Mouse (Mus musculus) lung, postnatal 0 days (tissue): ENCODE data around the gene Hnrnpm. TPM values are rescaled to one million over a fixed set of nuclear protein-coding genes. Genes with fewer than 3 reads are reported as not detected.

Experiments used
- ATAC-seq: fragments of 200-750 bp; cut with Nextera tagmentation; 2 replicates; pipeline ENCODE4 v1.8.0; 2017; ENCODE audit warnings: moderate library complexity
- DNase-seq: peaks from one replicate; pipeline ENCODE4 v3.0.0-alpha.2; 2016; ENCODE audit warnings: low spot score
- H3K27ac ChIP-seq: fragments of 300-500 bp; sonication (generic); 2 replicates; pipeline ENCODE4 v1.5.1; 2014; ENCODE audit warnings: antibody characterized with exemption, mild to moderate bottlenecking, low read length, mixed read lengths
- H3K27me3 ChIP-seq: fragments of 300-500 bp; sonication (generic); replicated peaks from 2 replicates; pipeline ENCODE4 v1.6.1; 2014; ENCODE audit warnings: low read length, mixed read lengths; ENCODE audit not compliant: insufficient read depth
- H3K36me3 ChIP-seq: fragments of 300-500 bp; sonication (generic); 2 replicates; pipeline ENCODE4 v1.6.1; 2014; ENCODE audit warnings: low read length, mixed read lengths; ENCODE audit not compliant: insufficient read depth
- H3K4me1 ChIP-seq: fragments of 300-500 bp; sonication (generic); 2 replicates; pipeline ENCODE4 v1.6.1; 2014; ENCODE audit warnings: antibody characterized with exemption, low read depth, low read length, mixed read lengths; ENCODE audit not compliant: insufficient read depth
- H3K4me2 ChIP-seq: fragments of 300-500 bp; sonication (generic); replicated peaks from 2 replicates; pipeline ENCODE4 v1.6.1; 2014; ENCODE audit warnings: low read depth, mild to moderate bottlenecking, low read length, moderate library complexity, mixed read lengths
- H3K4me3 ChIP-seq: fragments of 300-500 bp; sonication (generic); 2 replicates; pipeline ENCODE4 v1.5.1; 2014; ENCODE audit warnings: low read depth, low read length
- H3K9ac ChIP-seq: fragments of 300-500 bp; sonication (generic); replicated peaks from 2 replicates; pipeline ENCODE4 v1.6.1; 2014; ENCODE audit warnings: low read depth, mild to moderate bottlenecking
- H3K9me3 ChIP-seq: fragments of 300-500 bp; sonication (generic); 2 replicates; pipeline ENCODE4 v1.6.1; 2016; ENCODE audit warnings: low read length, mixed read lengths
- CTCF ChIP-seq: IDR thresholded peaks from 2 replicates; pipeline ENCODE4 v1.5.1; 2016; ENCODE audit warnings: antibody characterized with exemption, mild to moderate bottlenecking
- EP300 ChIP-seq: IDR thresholded peaks from 2 replicates; pipeline ENCODE4 v1.6.1; 2016; ENCODE audit warnings: antibody characterized with exemption, mild to moderate bottlenecking, control low read depth
- WGBS: fragments of 180-500 bp; shearing (Covaris S2); extraction: QIAGEN DNeasy Blood & Tissue Kit; methylation state at CpG from one replicate; pipeline ENCODE4 v1.1.7; 2014; 5-methylcytosine and 5-hydroxymethylcytosine counted together
- polyA plus RNA-seq: library from polyadenylated mRNA; unstranded; fragments of >200 nt; fragmentation: Nextera tagmentation; extraction: Ambion mirVana; gene quantifications from 2 replicates; pipeline ENCODE4 v1.2.1, GENCODE M21; 2015

The Hnrnpm gene
- polyA plus RNA-seq, 1 experiment from 2014 or later, result 112 TPM

DNA sequence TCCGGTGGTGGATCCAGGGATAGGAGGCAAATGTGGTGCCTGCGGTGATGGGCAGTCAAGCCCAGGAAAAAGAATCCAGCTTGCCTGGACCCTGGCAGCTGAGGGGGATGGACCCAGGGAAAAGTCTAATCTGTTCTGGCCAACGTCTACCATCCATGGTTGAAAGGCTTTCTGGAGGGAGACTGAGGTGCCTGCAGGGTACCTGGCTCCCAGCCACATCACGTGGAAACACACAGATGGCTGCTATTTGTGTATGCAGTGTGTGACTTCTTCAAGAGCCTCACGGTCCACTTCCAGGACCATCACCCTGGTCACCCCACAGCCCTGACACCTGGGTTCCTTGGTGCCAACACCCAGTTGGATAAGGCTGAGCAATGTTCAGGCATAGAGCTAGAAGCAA lies 54.9 kb downstream of the Hnrnpm start:
- Histone ChIP-seq H3K9me3 (no peaks in the 10 kb centered on the region), H3K4me1 (peaks cover 6% of the 10 kb centered on the region; the same call in 1 of the 2 replicates), H3K4me2 (no peak overlapping the region), H3K9ac (no peak overlapping the region), H3K27ac (no peak overlapping the region), H3K36me3 (no peaks in the 10 kb centered on the region; the same call in 1 of the 2 replicates), H3K27me3 (no peaks in the 10 kb centered on the region), H3K4me3 (no peak overlapping the region)
- ATAC-seq (no peak), DNase-seq (no peak)
- WGBS, result 77% methylated on average over 5 of the region's 5 CpGs
- TF ChIP-seq CTCF (no peak), EP300 (no peak)

DNA sequence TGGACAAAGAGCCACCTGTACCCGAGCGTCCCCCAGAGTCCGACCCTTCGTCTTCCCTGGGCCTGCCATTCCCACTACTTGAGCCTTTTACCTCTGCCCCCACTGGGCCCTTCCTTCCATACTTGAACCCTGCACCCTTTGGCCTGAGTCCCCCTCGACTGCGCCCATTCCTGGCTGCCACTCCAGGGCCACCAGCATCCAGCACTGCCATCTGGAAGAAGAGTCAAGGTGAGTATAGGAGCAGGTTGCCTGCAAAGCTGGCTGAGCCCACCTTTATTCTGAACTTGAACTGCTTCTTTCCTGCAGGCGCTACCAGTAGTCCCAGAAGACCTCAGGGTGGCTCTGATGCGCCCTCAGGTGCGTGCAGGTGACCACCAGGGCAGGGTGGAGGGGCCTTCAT lies 55.4 kb downstream of the Hnrnpm start:
- ATAC-seq (no peak), DNase-seq (no peak)
- no peak overlapping the region for H3K4me3 ChIP-seq
- peaks cover 6% of the 10 kb centered on the region; the same call in 1 of the 2 replicates for H3K4me1 ChIP-seq
- no peaks in the 10 kb centered on the region; the same call in 1 of the 2 replicates for H3K36me3 ChIP-seq
- no peak overlapping the region for H3K4me2 ChIP-seq
- no peak overlapping the region for H3K9ac ChIP-seq
- TF ChIP-seq CTCF (no peak), EP300 (no peak)
- no peak overlapping the region for H3K27ac ChIP-seq
- no peaks in the 10 kb centered on the region for H3K9me3 ChIP-seq
- no peaks in the 10 kb centered on the region for H3K27me3 ChIP-seq
- WGBS, result 93% methylated on average over 9 of the region's 9 CpGs

DNA sequence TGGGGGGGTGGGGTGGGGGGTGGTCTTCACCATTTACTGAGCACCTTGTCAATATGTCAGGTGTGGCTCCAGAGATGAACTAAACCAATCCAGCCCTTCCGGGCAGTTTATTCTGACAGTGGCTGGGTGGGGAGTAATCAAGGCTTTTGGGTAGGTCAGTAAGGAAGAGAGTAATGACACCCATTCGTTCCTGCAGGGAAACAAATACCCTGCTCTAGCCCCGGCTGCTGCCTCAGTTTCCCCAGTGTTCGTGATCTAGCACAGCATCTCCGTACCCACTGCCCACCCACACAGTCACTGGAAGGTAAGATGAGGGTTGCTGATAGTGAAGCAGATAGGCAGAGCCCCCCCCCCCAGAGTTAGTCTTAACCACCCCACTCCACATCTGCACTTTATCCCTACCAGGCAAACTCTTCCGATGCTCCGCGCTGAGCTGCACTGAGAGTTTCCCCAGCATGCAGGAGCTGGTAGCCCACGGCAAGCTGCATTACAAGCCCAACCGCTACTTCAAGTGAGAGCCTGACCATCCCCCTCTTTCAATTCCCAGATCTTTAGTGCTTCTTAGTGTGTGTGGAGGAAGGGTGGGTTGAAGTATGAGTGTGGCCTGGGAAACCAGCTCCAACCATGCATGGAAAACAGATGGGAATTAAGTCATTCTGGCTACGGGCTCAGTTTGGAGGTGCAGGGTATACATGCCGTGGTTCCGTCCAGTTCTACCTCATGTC lies 56.3 kb downstream of the Hnrnpm start:
- no peak overlapping the region for H3K4me3 ChIP-seq
- no peak overlapping the region for H3K27ac ChIP-seq
- no peaks in the 10 kb centered on the region for H3K27me3 ChIP-seq
- no peak for TF ChIP-seq EP300
- no peak for TF ChIP-seq CTCF
- H3K9me3 ChIP-seq, result no peaks in the 10 kb centered on the region
- peaks cover 6% of the 10 kb centered on the region; the same call in 1 of the 2 replicates for H3K4me1 ChIP-seq
- no peak overlapping the region for H3K9ac ChIP-seq
- WGBS, result 77% methylated on average over 13 of the region's 13 CpGs
- no peaks in the 10 kb centered on the region; the same call in 1 of the 2 replicates for H3K36me3 ChIP-seq
- DNase-seq, result no peak
- no peak for ATAC-seq
- 0 out of 2 replicates have a peak overlapping the region, but pooled peaks have one; percentile 78 for H3K4me2 ChIP-seq

DNA sequence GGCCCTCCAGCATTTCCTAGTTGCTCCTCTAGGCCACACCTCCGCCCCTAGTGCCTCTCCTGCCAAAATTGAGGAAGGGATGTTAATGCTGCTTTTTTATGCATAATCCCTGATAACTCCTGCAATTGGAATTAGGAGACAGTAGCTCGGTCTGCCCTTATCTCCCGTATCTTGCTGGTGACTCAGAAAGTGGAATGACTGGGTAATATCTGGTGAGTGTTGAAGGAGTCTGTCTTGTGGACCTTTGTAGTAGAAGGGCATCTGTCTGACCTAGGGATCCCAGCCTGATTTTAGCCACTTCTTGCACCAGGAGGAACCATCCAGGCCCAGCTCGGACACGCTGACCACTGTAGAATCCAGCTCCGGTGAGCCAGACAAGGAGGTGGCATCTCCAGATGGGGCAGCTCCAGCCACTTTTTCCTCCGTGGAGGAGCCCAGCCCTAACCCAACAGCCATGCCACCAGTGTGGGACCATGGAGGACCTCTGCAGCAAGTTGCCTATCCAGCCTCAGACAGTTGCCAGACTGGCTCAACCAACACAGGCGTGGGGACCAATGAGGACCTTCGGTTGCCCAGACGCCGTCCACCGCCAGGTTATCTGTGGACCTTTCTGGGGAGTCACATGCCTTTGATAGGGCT lies 57.1 kb downstream of the Hnrnpm start:
- peaks cover 6% of the 10 kb centered on the region; the same call in 1 of the 2 replicates for H3K4me1 ChIP-seq
- H3K27me3 ChIP-seq, result no peaks in the 10 kb centered on the region
- H3K4me2 ChIP-seq, result peak overlapping the region; percentile 78
- TF ChIP-seq CTCF (no peak; the same call in 1 of the 2 replicates), EP300 (no peak)
- H3K27ac ChIP-seq, result peak overlapping the region; percentile 95; the same call in 1 of the 2 replicates
- DNase-seq (no peak), ATAC-seq (no peak; the same call in 1 of the 2 replicates)
- peak overlapping the region; percentile 71 for H3K4me3 ChIP-seq
- no peaks in the 10 kb centered on the region; the same call in 1 of the 2 replicates for H3K36me3 ChIP-seq
- H3K9me3 ChIP-seq, result no peaks in the 10 kb centered on the region
- 53% methylated on average over 12 of the region's 12 CpGs for WGBS
- peak overlapping the region; percentile 65 for H3K9ac ChIP-seq

DNA sequence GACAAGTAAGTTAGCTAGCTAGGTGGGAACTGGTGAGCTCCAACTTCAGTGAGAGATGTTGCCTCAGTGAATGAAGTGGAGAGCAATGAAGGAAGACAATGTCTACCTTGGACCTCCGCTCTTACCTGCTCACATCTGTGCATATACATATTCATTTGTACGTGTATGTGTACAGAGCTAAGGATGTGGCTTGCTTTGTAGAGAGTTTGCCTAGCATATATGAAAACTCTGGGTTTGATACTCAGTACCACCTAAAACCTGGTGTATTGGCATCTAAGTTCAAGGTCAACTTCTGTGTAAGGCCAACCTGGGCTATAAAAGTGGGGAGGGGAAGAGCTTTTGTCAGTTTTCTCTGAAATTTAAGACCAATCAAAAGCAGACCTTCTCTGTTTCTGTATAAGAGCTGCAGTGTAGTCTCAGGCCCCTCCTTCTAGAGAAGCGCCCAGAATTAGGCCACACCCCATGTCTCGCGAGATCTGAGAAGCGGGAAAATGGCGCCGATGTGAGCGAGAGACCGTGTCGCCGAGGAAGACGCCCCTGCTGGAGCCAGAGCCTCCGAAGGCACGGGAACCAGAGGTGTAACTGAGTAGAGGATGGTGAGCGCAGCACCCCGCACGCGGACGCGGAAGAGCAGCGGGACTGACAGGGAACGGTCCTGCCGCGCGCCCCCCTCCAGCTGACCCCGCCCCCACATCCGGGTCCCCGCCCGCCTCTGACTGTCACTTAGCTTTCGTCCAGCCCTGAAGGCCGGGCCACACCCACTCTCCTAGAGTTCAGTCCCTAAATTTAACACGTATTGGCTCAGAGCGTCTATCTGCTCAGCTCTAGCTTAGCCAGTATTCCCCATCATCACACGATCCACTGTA lies 57.8 kb downstream of the Hnrnpm start, which contains the start of gene Zfp414:
Gene Zfp414 (plus strand): TSS at position 470 of the 866 bp plus-strand sequence.
- 2% methylated on average over 33 of the region's 35 CpGs for WGBS
- H3K36me3 ChIP-seq, result no peaks in the 10 kb centered on the region; the same call in 1 of the 2 replicates
- peaks cover 6% of the 10 kb centered on the region; the same call in 1 of the 2 replicates for H3K4me1 ChIP-seq
- no peaks in the 10 kb centered on the region for H3K9me3 ChIP-seq
- H3K9ac ChIP-seq, result peak within 1 kb of the TSS; percentile 65
- H3K27ac ChIP-seq, result peak within 1 kb of the TSS; percentile 95
- TF ChIP-seq CTCF (no peak), EP300 (peak; percentile 74)
- ATAC-seq (peak; percentile 98), DNase-seq (peak; percentile 97)
- H3K4me3 ChIP-seq, result peak within 1 kb of the TSS; percentile 71
- H3K4me2 ChIP-seq, result peak within 1 kb of the TSS; percentile 78
- H3K27me3 ChIP-seq, result no peaks in the 10 kb centered on the region
